Mouse (Mus musculus): Measurements from ENCODE around the gene Sept10.

The Sept10 gene

DNA sequence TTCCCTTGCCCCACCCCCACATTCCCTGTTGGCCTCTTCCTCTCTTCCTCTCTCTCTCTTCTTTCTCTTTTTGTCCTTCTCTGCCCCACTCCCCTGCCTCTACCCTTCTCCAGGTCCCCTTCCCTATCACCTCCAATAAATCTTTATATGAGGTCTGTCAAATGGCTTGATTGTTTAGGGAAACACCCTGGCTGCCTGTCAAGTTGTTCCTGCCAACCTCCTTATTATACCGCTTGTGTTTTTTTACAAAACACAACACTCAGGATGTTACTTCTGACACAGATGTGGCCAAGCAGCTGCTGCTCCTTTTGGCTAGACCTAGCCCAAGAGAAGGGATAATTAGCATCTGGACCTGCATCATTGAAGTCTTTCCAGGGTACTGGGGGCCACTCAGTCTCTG lies 40.4 kb upstream of the Sept10 start:
- H3K9me3 ChIP-seq (ENCODE audit: low read length) = no peaks in the 10 kb centered on the region
- no peak overlapping the region for H3K4me3 ChIP-seq (replicated peaks; ENCODE audit: low read length)
- peaks cover 30% of the 10 kb centered on the region for H3K4me1 ChIP-seq (replicated peaks; ENCODE audit: low read depth, low read length)
- no peaks in the 10 kb centered on the region for H3K27me3 ChIP-seq (ENCODE audit: insufficient read depth, low read length)
- no peaks in the 10 kb centered on the region for H3K36me3 ChIP-seq (ENCODE audit: insufficient read depth, low read length)
- TF ChIP-seq CTCF (conservative IDR thresholded peaks at IDR 0.05; ENCODE audit: low read length) = no peak
- no peak for TF ChIP-seq POU5F1 (IDR thresholded peaks at IDR 0.05; ENCODE audit: borderline replicate concordance, low read length)
- TF ChIP-seq NANOG (IDR thresholded peaks at IDR 0.05; ENCODE audit: borderline replicate concordance, low read length) = no peak

DNA sequence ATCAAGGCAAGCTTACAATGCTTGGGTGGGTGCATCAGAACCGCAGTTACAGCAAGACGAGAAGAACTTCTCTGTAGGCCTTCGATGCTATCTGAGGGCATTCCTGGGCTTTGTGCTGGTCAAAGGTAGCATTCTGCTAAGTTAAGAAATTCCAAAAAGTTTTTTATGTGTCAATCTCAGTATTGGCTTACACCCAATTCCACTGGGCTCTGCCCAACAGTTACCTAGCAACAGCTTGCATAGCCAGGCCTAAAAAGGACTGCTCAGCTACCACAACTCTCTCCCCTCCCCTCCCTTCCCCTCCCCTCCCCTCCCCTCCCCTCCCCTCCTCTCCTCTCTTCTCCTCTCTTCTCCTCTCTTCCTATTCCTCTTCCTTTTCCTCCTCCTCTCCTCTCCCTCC lies 40.0 kb upstream of the Sept10 start:
- Histone ChIP-seq H3K4me1 (replicated peaks; ENCODE audit: low read depth, low read length) (peaks cover 29% of the 10 kb centered on the region), H3K27me3 (ENCODE audit: insufficient read depth, low read length) (no peaks in the 10 kb centered on the region), H3K36me3 (ENCODE audit: insufficient read depth, low read length) (no peaks in the 10 kb centered on the region), H3K4me3 (replicated peaks; ENCODE audit: low read length) (no peak overlapping the region), H3K9me3 (ENCODE audit: low read length) (no peaks in the 10 kb centered on the region)
- TF ChIP-seq POU5F1 (IDR thresholded peaks at IDR 0.05; ENCODE audit: borderline replicate concordance, low read length) (no peak), CTCF (conservative IDR thresholded peaks at IDR 0.05; ENCODE audit: low read length) (no peak), NANOG (IDR thresholded peaks at IDR 0.05; ENCODE audit: borderline replicate concordance, low read length) (no peak)

DNA sequence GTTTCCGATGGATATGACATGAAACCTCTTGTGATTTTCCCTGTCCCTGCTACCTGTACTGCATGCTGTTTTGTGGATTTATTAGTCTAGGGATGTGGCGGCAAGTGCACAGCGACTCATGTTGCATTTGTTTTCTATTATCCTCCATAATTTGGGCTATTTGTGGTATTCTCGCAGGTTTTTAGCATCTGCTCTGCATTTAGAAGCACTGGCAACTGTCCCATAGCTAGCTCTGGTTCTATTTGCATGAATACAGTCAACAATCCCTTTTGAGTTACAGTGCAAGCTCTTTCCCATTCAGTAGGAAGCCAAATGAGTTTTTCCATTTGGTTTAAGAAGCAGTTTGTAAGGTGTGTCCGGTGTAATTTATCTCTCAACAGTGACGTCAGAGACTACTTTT lies 37.9 kb upstream of the Sept10 start:
- H3K4me1 ChIP-seq (replicated peaks; ENCODE audit: low read depth, low read length) = peaks cover 17% of the 10 kb centered on the region
- TF ChIP-seq POU5F1 (IDR thresholded peaks at IDR 0.05; ENCODE audit: borderline replicate concordance, low read length) = no peak
- TF ChIP-seq NANOG (IDR thresholded peaks at IDR 0.05; ENCODE audit: borderline replicate concordance, low read length) = no peak
- TF ChIP-seq CTCF (conservative IDR thresholded peaks at IDR 0.05; ENCODE audit: low read length) = no peak
- H3K36me3 ChIP-seq (ENCODE audit: insufficient read depth, low read length) = no peaks in the 10 kb centered on the region
- H3K9me3 ChIP-seq (ENCODE audit: low read length) = no peaks in the 10 kb centered on the region
- H3K27me3 ChIP-seq (ENCODE audit: insufficient read depth, low read length) = no peaks in the 10 kb centered on the region
- no peak overlapping the region for H3K4me3 ChIP-seq (replicated peaks; ENCODE audit: low read length)

DNA sequence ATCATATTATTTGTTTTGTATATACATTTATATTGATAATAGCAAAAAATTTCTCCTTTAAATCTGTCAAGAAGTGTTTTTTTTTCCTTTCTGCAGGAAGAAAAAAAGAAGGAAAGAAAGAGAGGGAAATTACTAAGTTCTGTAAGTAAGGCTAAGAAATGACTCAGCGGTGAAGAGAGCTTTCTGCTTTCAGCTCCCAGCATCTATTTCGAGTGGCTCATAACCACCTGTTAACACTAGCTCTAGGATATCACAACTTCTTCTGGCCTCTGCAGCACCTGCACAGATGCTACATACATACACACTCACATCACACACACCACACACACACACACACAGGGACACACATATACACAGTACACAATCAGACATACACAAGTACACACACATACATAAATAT lies 34.9 kb upstream of the Sept10 start:
- H3K4me1 ChIP-seq (replicated peaks; ENCODE audit: low read depth, low read length) = peaks cover 5% of the 10 kb centered on the region; the same call in 1 of the 2 replicates
- H3K36me3 ChIP-seq (ENCODE audit: insufficient read depth, low read length) = no peaks in the 10 kb centered on the region
- no peak for TF ChIP-seq CTCF (conservative IDR thresholded peaks at IDR 0.05; ENCODE audit: low read length)
- no peak for TF ChIP-seq NANOG (IDR thresholded peaks at IDR 0.05; ENCODE audit: borderline replicate concordance, low read length)
- TF ChIP-seq POU5F1 (IDR thresholded peaks at IDR 0.05; ENCODE audit: borderline replicate concordance, low read length) = no peak
- H3K27me3 ChIP-seq (ENCODE audit: insufficient read depth, low read length) = peaks cover 2% of the 10 kb centered on the region; the same call in 1 of the 2 replicates
- no peaks in the 10 kb centered on the region for H3K9me3 ChIP-seq (ENCODE audit: low read length)
- H3K4me3 ChIP-seq (replicated peaks; ENCODE audit: low read length) = no peak overlapping the region

DNA sequence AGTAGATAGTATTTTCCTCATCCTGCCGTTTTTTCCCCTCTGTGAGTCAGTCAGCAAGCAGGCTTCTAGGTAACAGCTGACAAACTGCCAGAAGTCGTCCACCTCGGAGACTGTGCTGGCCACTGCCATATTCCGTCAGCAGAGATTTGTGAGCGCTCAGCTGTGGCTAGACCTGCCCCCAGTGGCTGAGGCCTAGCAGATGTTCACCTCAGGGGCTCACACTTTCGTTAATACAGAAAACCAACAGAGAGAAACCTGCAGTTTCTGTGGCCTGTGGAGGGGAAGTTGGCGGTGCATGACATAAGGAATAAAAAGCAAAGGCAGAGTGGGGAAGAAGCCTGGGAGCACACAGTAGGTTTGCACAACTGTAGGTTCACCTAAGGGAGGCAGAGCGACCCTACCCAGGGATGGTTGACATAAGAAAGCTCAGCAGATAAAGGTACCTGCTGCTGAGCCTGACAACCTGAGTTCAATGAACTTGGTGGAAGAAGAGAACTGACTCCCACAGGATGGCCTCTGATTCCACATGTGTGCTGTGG lies 32.0 kb upstream of the Sept10 start:
- no peaks in the 10 kb centered on the region for H3K4me1 ChIP-seq (replicated peaks; ENCODE audit: low read depth, low read length)
- TF ChIP-seq POU5F1 (IDR thresholded peaks at IDR 0.05; ENCODE audit: borderline replicate concordance, low read length) = no peak
- no peak for TF ChIP-seq CTCF (conservative IDR thresholded peaks at IDR 0.05; ENCODE audit: low read length)
- TF ChIP-seq NANOG (IDR thresholded peaks at IDR 0.05; ENCODE audit: borderline replicate concordance, low read length) = no peak
- H3K4me3 ChIP-seq (replicated peaks; ENCODE audit: low read length) = no peak overlapping the region
- H3K9me3 ChIP-seq (ENCODE audit: low read length) = no peaks in the 10 kb centered on the region
- peaks cover 2% of the 10 kb centered on the region; the same call in 1 of the 2 replicates for H3K27me3 ChIP-seq (ENCODE audit: insufficient read depth, low read length)
- H3K36me3 ChIP-seq (ENCODE audit: insufficient read depth, low read length) = no peaks in the 10 kb centered on the region

DNA sequence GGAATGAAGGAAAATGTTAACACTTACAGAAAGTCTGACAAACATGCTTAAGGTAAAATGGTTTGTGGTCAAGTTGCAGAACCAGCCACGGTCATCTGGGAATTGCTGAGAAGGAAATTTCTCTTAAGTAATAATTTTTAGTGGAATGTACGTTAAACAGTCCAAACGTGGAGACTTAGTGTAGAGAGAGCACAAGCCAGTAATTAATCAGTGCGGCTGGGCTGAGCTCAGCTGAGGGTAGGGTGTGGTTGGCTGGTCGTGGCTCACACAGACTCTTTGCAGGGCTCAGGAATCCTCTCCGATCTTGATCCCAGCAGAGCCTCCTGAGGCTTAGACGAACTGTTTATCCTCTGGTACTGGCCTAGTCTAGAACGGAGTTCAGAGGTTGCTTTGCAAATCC lies 30.7 kb upstream of the Sept10 start:
- H3K9me3 ChIP-seq (ENCODE audit: low read length) = no peaks in the 10 kb centered on the region
- no peaks in the 10 kb centered on the region for H3K4me1 ChIP-seq (replicated peaks; ENCODE audit: low read depth, low read length)
- H3K4me3 ChIP-seq (replicated peaks; ENCODE audit: low read length) = no peak overlapping the region
- peaks cover 2% of the 10 kb centered on the region; the same call in 1 of the 2 replicates for H3K27me3 ChIP-seq (ENCODE audit: insufficient read depth, low read length)
- H3K36me3 ChIP-seq (ENCODE audit: insufficient read depth, low read length) = no peaks in the 10 kb centered on the region
- TF ChIP-seq NANOG (IDR thresholded peaks at IDR 0.05; ENCODE audit: borderline replicate concordance, low read length) (no peak), CTCF (conservative IDR thresholded peaks at IDR 0.05; ENCODE audit: low read length) (no peak), POU5F1 (IDR thresholded peaks at IDR 0.05; ENCODE audit: borderline replicate concordance, low read length) (no peak)

DNA sequence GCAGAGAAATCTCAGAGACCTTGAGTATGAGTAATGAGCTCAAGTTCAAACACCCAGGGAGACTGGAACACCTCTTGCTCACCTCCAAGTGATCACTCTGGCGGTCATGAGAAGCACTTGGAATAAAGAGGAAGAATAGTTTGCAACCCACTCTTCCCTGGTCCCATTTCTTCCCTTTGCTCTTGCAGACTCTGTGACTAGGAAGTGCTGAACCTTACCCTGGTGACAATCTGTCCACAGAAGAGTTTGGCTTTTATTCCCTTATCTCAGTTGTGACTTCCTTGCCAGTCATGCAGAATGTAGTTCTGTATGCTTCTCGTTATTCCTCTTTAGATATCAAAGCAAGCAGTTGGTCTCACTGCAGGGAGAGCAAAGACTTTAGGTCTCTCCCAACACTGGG lies 30.3 kb upstream of the Sept10 start:
- Histone ChIP-seq H3K36me3 (ENCODE audit: insufficient read depth, low read length) (no peaks in the 10 kb centered on the region), H3K4me3 (replicated peaks; ENCODE audit: low read length) (no peak overlapping the region), H3K4me1 (replicated peaks; ENCODE audit: low read depth, low read length) (no peaks in the 10 kb centered on the region), H3K9me3 (ENCODE audit: low read length) (no peaks in the 10 kb centered on the region), H3K27me3 (ENCODE audit: insufficient read depth, low read length) (peaks cover 2% of the 10 kb centered on the region; the same call in 1 of the 2 replicates)
- no peak for TF ChIP-seq NANOG (IDR thresholded peaks at IDR 0.05; ENCODE audit: borderline replicate concordance, low read length)
- no peak for TF ChIP-seq POU5F1 (IDR thresholded peaks at IDR 0.05; ENCODE audit: borderline replicate concordance, low read length)
- TF ChIP-seq CTCF (conservative IDR thresholded peaks at IDR 0.05; ENCODE audit: low read length) = no peak

DNA sequence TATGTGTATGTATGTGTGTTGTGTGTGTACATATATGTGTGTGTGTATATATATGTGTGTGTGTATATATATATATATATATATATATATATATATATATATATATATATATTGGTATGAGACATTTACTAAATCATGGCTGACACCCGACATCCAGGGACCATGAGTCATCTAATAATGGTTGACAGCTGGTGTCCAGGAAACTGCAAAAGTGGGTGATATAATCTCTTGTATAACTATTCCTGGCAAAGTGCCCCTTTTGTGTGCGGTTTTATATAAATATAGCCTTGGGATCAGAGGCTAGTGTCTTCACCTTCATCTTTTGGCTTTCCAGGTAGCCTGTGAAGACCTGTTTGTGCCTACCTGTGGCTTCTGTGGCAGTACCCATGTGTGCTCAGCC lies 29.0 kb upstream of the Sept10 start:
- H3K27me3 ChIP-seq (ENCODE audit: insufficient read depth, low read length) = peaks cover 2% of the 10 kb centered on the region; the same call in 1 of the 2 replicates
- no peak overlapping the region for H3K4me3 ChIP-seq (replicated peaks; ENCODE audit: low read length)
- H3K4me1 ChIP-seq (replicated peaks; ENCODE audit: low read depth, low read length) = no peaks in the 10 kb centered on the region
- no peak for TF ChIP-seq CTCF (conservative IDR thresholded peaks at IDR 0.05; ENCODE audit: low read length)
- TF ChIP-seq POU5F1 (IDR thresholded peaks at IDR 0.05; ENCODE audit: borderline replicate concordance, low read length) = no peak
- no peak for TF ChIP-seq NANOG (IDR thresholded peaks at IDR 0.05; ENCODE audit: borderline replicate concordance, low read length)
- no peaks in the 10 kb centered on the region for H3K9me3 ChIP-seq (ENCODE audit: low read length)
- H3K36me3 ChIP-seq (ENCODE audit: insufficient read depth, low read length) = no peaks in the 10 kb centered on the region

DNA sequence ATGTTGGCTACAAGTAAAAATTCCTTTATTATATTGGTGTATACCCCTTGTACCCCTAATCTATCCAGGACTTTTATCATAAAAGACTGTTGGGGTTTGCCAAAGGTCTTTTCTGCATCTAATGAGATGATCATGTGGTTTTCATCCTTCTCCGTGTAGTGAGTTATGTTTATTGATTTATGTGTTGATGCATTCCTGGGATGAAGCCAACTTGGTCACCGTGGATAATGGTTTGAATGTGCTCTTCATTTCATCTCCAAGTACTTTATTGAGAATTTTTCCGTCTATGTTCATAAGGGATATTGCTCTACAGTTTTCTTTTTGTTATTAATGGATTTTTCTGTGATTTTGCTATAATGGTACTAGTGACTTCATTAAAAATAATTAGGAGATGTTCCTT lies 27.9 kb upstream of the Sept10 start:
- no peak for TF ChIP-seq CTCF (conservative IDR thresholded peaks at IDR 0.05; ENCODE audit: low read length)
- no peak for TF ChIP-seq POU5F1 (IDR thresholded peaks at IDR 0.05; ENCODE audit: borderline replicate concordance, low read length)
- TF ChIP-seq NANOG (IDR thresholded peaks at IDR 0.05; ENCODE audit: borderline replicate concordance, low read length) = no peak
- Histone ChIP-seq H3K4me1 (replicated peaks; ENCODE audit: low read depth, low read length) (no peaks in the 10 kb centered on the region), H3K4me3 (replicated peaks; ENCODE audit: low read length) (no peak overlapping the region), H3K27me3 (ENCODE audit: insufficient read depth, low read length) (peaks cover 3% of the 10 kb centered on the region), H3K36me3 (ENCODE audit: insufficient read depth, low read length) (no peaks in the 10 kb centered on the region), H3K9me3 (ENCODE audit: low read length) (no peaks in the 10 kb centered on the region)
